Mouse (Mus musculus): Measurements from ENCODE around the gene Eif3g.

The Eif3g gene

GRCm38 (mm10) chr9:20898511-20899073 lies at the start of gene Eif3g:
Eif3g (minus strand) TSS chr9:20898623.
- CTCF ChIA-PET: interaction anchor here (0.5 to 2.1 kb wide), 4 partner anchors 12 to 435 kb away, joined by 4 to 9 read pairs (median 6); no protein-coding TSS in a partner anchor

- CTCF ChIA-PET: no interaction called here
Observed at GRCm38 (mm10) chr9:20946066-20946880, 47.9 kb upstream of the Eif3g start.

GRCm38 (mm10) chr9:20944697-20945370 lies 46.4 kb upstream of the Eif3g start:
- CTCF ChIA-PET: no interaction called here

- CTCF ChIA-PET: no interaction called here
Observed at GRCm38 (mm10) chr9:20943911-20944310, 45.5 kb upstream of the Eif3g start.

GRCm38 (mm10) chr9:20943396-20943795 lies 45.0 kb upstream of the Eif3g start:
- CTCF ChIA-PET: no interaction called here

GRCm38 (mm10) chr9:20923258-20923657 lies 24.8 kb upstream of the Eif3g start:
- CTCF ChIA-PET: no interaction called here

- CTCF ChIA-PET: no interaction called here
Observed at GRCm38 (mm10) chr9:20916160-20916559, 17.7 kb upstream of the Eif3g start.

GRCm38 (mm10) chr9:20909948-20910347 lies 11.5 kb upstream of the Eif3g start:
- CTCF ChIA-PET: no interaction called here

GRCm38 (mm10) chr9:20902174-20902491 lies 3.7 kb upstream of the Eif3g start:
- CTCF ChIA-PET: interaction anchor here (0.6 kb wide), 2 partner anchors 207 to 232 kb away, joined by 4 to 6 read pairs; no protein-coding TSS in a partner anchor

- CTCF ChIA-PET: interaction anchor here (0.6 to 1.4 kb wide), 2 partner anchors 96 to 232 kb away, joined by 5 to 6 read pairs; no protein-coding TSS in a partner anchor
Observed at GRCm38 (mm10) chr9:20901466-20902173, 3.2 kb upstream of the Eif3g start.

GRCm38 (mm10) chr9:20897736-20898510 lies 500 bp downstream of the Eif3g start:
- CTCF ChIA-PET: interaction anchor here (0.5 to 2.1 kb wide), 4 partner anchors 13 to 435 kb away, joined by 4 to 9 read pairs (median 6); no protein-coding TSS in a partner anchor

- CTCF ChIA-PET: no interaction called here
Observed at GRCm38 (mm10) chr9:20895382-20895781, 3.0 kb downstream of the Eif3g start.

GRCm38 (mm10) chr9:20894629-20895028 lies 3.8 kb downstream of the Eif3g start:
- CTCF ChIA-PET: interaction anchor here (0.5 to 0.6 kb wide), 2 partner anchors 104 to 635 kb away, joined by 3 to 4 read pairs; no protein-coding TSS in a partner anchor

- CTCF ChIA-PET: interaction anchor here (0.5 kb wide), 1 partner anchor 636 kb away, joined by 3 read pairs; no protein-coding TSS in a partner anchor
Observed at GRCm38 (mm10) chr9:20893590-20894343, 4.7 kb downstream of the Eif3g start.

GRCm38 (mm10) chr9:20893069-20893468 lies 5.4 kb downstream of the Eif3g start:
- CTCF ChIA-PET: no interaction called here

GRCm38 (mm10) chr9:20892104-20892653 lies 6.2 kb downstream of the Eif3g start:
- CTCF ChIA-PET: no interaction called here

GRCm38 (mm10) chr9:20891339-20892103 lies 6.9 kb downstream of the Eif3g start:
- CTCF ChIA-PET: no interaction called here

GRCm38 (mm10) chr9:20890411-20890810 lies 8.0 kb downstream of the Eif3g start:
- CTCF ChIA-PET: no interaction called here
